Mouse (Mus musculus) liver, embryonic 11.5 days (tissue): ENCODE results near the gene Tbcd. TPM values are rescaled to one million over a fixed set of nuclear protein-coding genes. Genes with fewer than 3 reads are reported as not detected.

ENCODE experiments used
- ATAC-seq: fragments of 200-750 bp; cut with Nextera tagmentation; replicated peaks from 2 replicates; pipeline ENCODE4 v1.8.0; 2017; ENCODE audit warnings: moderate number of reproducible peaks, mild to moderate bottlenecking, moderate TSS enrichment, moderate library complexity; ENCODE audit not compliant: low FRiP score
- DNase-seq: peaks from one replicate; pipeline ENCODE4 v3.0.0-alpha.2; 2017; ENCODE audit warnings: low spot score
- H3K27ac ChIP-seq: fragments of 300-500 bp; sonication (generic); 2 replicates; pipeline ENCODE4 v1.5.1; 2014; ENCODE audit warnings: mild to moderate bottlenecking, low read depth, low read length, control low read depth
- H3K27me3 ChIP-seq: fragments of 300-500 bp; sonication (generic); replicated peaks from 2 replicates; pipeline ENCODE4 v1.6.1; 2014; ENCODE audit warnings: low read length, mixed read lengths; ENCODE audit not compliant: control insufficient read depth, insufficient read depth
- H3K36me3 ChIP-seq: fragments of 300-500 bp; sonication (generic); 2 replicates; pipeline ENCODE4 v1.6.1; 2014; ENCODE audit warnings: mild to moderate bottlenecking, low read length, moderate library complexity, mixed read lengths; ENCODE audit not compliant: control insufficient read depth, insufficient read depth
- H3K4me1 ChIP-seq: fragments of 300-500 bp; sonication (generic); replicated peaks from 2 replicates; pipeline ENCODE4 v1.6.1; 2014; ENCODE audit warnings: low read length, mixed read lengths; ENCODE audit not compliant: control insufficient read depth, insufficient read depth
- H3K4me2 ChIP-seq: fragments of 300-500 bp; sonication (generic); 2 replicates; pipeline ENCODE4 v1.6.1; 2014; ENCODE audit warnings: mild to moderate bottlenecking, control low read depth, moderate library complexity
- H3K4me3 ChIP-seq: fragments of 300-500 bp; sonication (generic); 2 replicates; pipeline ENCODE4 v1.5.1; 2014; ENCODE audit warnings: low read depth, low read length, control low read depth
- H3K9ac ChIP-seq: fragments of 300-500 bp; sonication (generic); 2 replicates; pipeline ENCODE4 v1.6.1; 2014; ENCODE audit warnings: low read depth, low read length, control low read depth
- H3K9me3 ChIP-seq: fragments of 300-500 bp; sonication (generic); 2 replicates; pipeline ENCODE4 v1.6.1; 2016; ENCODE audit warnings: low read length, inconsistent platforms, mixed read lengths; ENCODE audit not compliant: control insufficient read depth
- WGBS: fragments of 180-500 bp; shearing (Covaris S2); extraction: QIAGEN DNeasy Blood & Tissue Kit; methylation state at CpG from one replicate; pipeline ENCODE4 v1.1.7; 2014; 5-methylcytosine and 5-hydroxymethylcytosine counted together
- polyA plus RNA-seq: library from polyadenylated mRNA; unstranded; fragments of >200 nt; fragmentation: Nextera tagmentation; extraction: Ambion mirVana; gene quantifications from 2 replicates; pipeline ENCODE4 v1.2.1, GENCODE M21; 2014

The Tbcd gene
- polyA plus RNA-seq, 1 experiment from 2014 or later = 35.9 TPM

- Histone ChIP-seq H3K9me3 (no peaks in the 10 kb centered on the region), H3K4me2 (no peak overlapping the region), H3K36me3 (no peaks in the 10 kb centered on the region), H3K27me3 (no peaks in the 10 kb centered on the region), H3K4me1 (no peaks in the 10 kb centered on the region), H3K9ac (no peak overlapping the region), H3K27ac (no peak overlapping the region), H3K4me3 (no peak overlapping the region)
- 84% methylated on average over 17 of the region's 17 CpGs for WGBS
- ATAC-seq (no peak), DNase-seq (no peak)
These were observed 66.1 kb downstream of the Tbcd start for GRCm38 (mm10) chr11:121517687-121518465.

GRCm38 (mm10) chr11:121519131-121519530 lies 67.4 kb downstream of the Tbcd start, which contains the start of gene Zfp750:
TSS of gene Zfp750 (minus strand) at chr11:121519333.
- WGBS = 57% methylated on average over 10 of the region's 10 CpGs
- H3K27me3 ChIP-seq = no peaks in the 10 kb centered on the region
- H3K27ac ChIP-seq = no peak within 1 kb of the TSS
- ATAC-seq (no peak), DNase-seq (no peak)
- no peaks in the 10 kb centered on the region for H3K9me3 ChIP-seq
- H3K36me3 ChIP-seq = no peaks in the 10 kb centered on the region
- no peak within 1 kb of the TSS for H3K4me3 ChIP-seq
- H3K4me1 ChIP-seq = no peaks in the 10 kb centered on the region
- H3K4me2 ChIP-seq = no peak within 1 kb of the TSS
- H3K9ac ChIP-seq = no peak within 1 kb of the TSS

GRCm38 (mm10) chr11:121519703-121520102 lies 68.0 kb downstream of the Tbcd start:
- 78% methylated on average over 7 of the region's 7 CpGs for WGBS
- H3K4me3 ChIP-seq = no peak overlapping the region
- no peak for ATAC-seq

GRCm38 (mm10) chr11:121520761-121521160 lies 69.0 kb downstream of the Tbcd start:
- no peak overlapping the region for H3K4me2 ChIP-seq
- DNase-seq (no peak), ATAC-seq (no peak)
- H3K4me1 ChIP-seq = no peaks in the 10 kb centered on the region
- 73% methylated on average over 2 of the region's 2 CpGs for WGBS
- H3K9me3 ChIP-seq = no peaks in the 10 kb centered on the region
- H3K9ac ChIP-seq = no peak overlapping the region
- no peaks in the 10 kb centered on the region for H3K36me3 ChIP-seq
- H3K27me3 ChIP-seq = no peaks in the 10 kb centered on the region
- H3K4me3 ChIP-seq = no peak overlapping the region
- no peak overlapping the region for H3K27ac ChIP-seq

More at GRCm38 (mm10) chr11:121519703-121520102, 68.0 kb downstream of the Tbcd start:
- H3K27ac ChIP-seq = no peak overlapping the region
- no peaks in the 10 kb centered on the region for H3K9me3 ChIP-seq
- no peaks in the 10 kb centered on the region for H3K4me1 ChIP-seq
- no peaks in the 10 kb centered on the region for H3K27me3 ChIP-seq
- H3K4me2 ChIP-seq = no peak overlapping the region
- H3K9ac ChIP-seq = no peak overlapping the region
- no peak for DNase-seq
- H3K36me3 ChIP-seq = no peaks in the 10 kb centered on the region

- Histone ChIP-seq H3K9me3 (no peaks in the 10 kb centered on the region), H3K4me3 (no peak overlapping the region), H3K27me3 (no peaks in the 10 kb centered on the region), H3K36me3 (no peaks in the 10 kb centered on the region), H3K4me1 (no peaks in the 10 kb centered on the region), H3K27ac (no peak overlapping the region), H3K4me2 (no peak overlapping the region), H3K9ac (no peak overlapping the region)
- ATAC-seq = no peak
- WGBS = 77% methylated on average over 4 of the region's 4 CpGs
- DNase-seq = no peak
These were observed 70.5 kb downstream of the Tbcd start for GRCm38 (mm10) chr11:121522156-121522762.

GRCm38 (mm10) chr11:121524191-121524590 lies 72.4 kb downstream of the Tbcd start:
- Histone ChIP-seq H3K36me3 (no peaks in the 10 kb centered on the region), H3K4me2 (no peak overlapping the region), H3K27me3 (no peaks in the 10 kb centered on the region), H3K9ac (no peak overlapping the region), H3K9me3 (no peaks in the 10 kb centered on the region), H3K4me1 (no peaks in the 10 kb centered on the region), H3K4me3 (no peak overlapping the region), H3K27ac (no peak overlapping the region)
- 84% methylated on average over 7 of the region's 7 CpGs for WGBS
- ATAC-seq = no peak
- no peak for DNase-seq

- WGBS = 69% methylated on average over 3 of the region's 3 CpGs
- no peak overlapping the region for H3K27ac ChIP-seq
- H3K9ac ChIP-seq = no peak overlapping the region
- H3K36me3 ChIP-seq = no peaks in the 10 kb centered on the region
- DNase-seq = no peak
- no peak overlapping the region for H3K4me3 ChIP-seq
- ATAC-seq = no peak
- H3K27me3 ChIP-seq = no peaks in the 10 kb centered on the region
- peaks cover 4% of the 10 kb centered on the region; the same call in 1 of the 2 replicates for H3K4me1 ChIP-seq
- H3K9me3 ChIP-seq = no peaks in the 10 kb centered on the region
- no peak overlapping the region for H3K4me2 ChIP-seq
These were observed 78.0 kb downstream of the Tbcd start for GRCm38 (mm10) chr11:121529747-121530146.

GRCm38 (mm10) chr11:121536528-121536927 lies 84.8 kb downstream of the Tbcd start:
- no peak overlapping the region for H3K27ac ChIP-seq
- no peak overlapping the region for H3K4me3 ChIP-seq
- no peak overlapping the region for H3K4me2 ChIP-seq
- peaks cover 2% of the 10 kb centered on the region; the same call in 1 of the 2 replicates for H3K36me3 ChIP-seq
- no peak overlapping the region for H3K9ac ChIP-seq
- DNase-seq (no peak), ATAC-seq (no peak)
- H3K4me1 ChIP-seq = no peaks in the 10 kb centered on the region
- H3K9me3 ChIP-seq = no peaks in the 10 kb centered on the region
- WGBS = 33% methylated on average over 3 of the region's 3 CpGs
- H3K27me3 ChIP-seq = no peaks in the 10 kb centered on the region

- H3K27ac ChIP-seq = no peak overlapping the region
- no peaks in the 10 kb centered on the region for H3K9me3 ChIP-seq
- H3K9ac ChIP-seq = no peak overlapping the region
- WGBS = 83% methylated on average over 4 of the region's 4 CpGs
- peaks cover 2% of the 10 kb centered on the region; the same call in 1 of the 2 replicates for H3K36me3 ChIP-seq
- H3K4me1 ChIP-seq = peaks cover 25% of the 10 kb centered on the region
- no peak overlapping the region for H3K4me3 ChIP-seq
- DNase-seq (no peak), ATAC-seq (no peak)
- H3K27me3 ChIP-seq = no peaks in the 10 kb centered on the region
- H3K4me2 ChIP-seq = no peak overlapping the region
These were observed 90.7 kb downstream of the Tbcd start for GRCm38 (mm10) chr11:121542471-121542870.
